Mouse (Mus musculus): ENCODE data around the gene Ankrd28. TPM values are rescaled to one million over a fixed set of nuclear protein-coding genes. Genes with fewer than 3 reads are reported as not detected.
"Not testable (repeated sequence)": the region's sequence is repeated elsewhere in the genome, so short reads cannot be mapped to it uniquely, and the experiment has no call there.

The Ankrd28 gene
- total RNA-seq, 2 experiments from 2014 or later = 47.8 to 51.3 TPM

DNA sequence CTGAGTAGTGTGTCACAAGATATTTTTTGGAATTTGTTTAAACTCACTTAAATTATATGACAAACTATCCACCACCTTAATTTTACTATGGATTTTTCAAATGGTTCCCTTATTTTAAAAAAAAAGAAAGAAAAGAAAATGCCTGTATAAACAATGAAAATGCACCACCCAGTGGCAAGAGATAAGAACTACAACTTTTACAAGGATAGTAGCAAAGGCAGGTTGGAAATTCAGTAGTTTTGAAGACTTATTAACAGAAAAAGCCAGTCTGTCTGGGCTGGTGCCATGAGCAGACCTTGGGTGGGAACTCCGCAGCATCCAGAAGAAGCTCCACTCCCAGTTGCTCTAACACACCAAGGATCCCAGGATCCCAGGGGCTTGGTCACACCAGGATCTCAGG is 39.7 kb downstream of the Ankrd28 start:
- no peak overlapping the region for H3K4me3 ChIP-seq
- TF ChIP-seq CTCF (IDR thresholded peaks at IDR 0.05) = peak; percentile 71
- no peak overlapping the region for H3K27ac ChIP-seq
- intact Hi-C loops (cut with DNase I) = loop anchor here (1.0 kb wide), 1 partner anchor 133 kb away; no protein-coding TSS in a partner anchor
- no peak for DNase-seq (ENCODE audit: extremely low spot score in 1 of 2, low spot score in 2 of 2)

DNA sequence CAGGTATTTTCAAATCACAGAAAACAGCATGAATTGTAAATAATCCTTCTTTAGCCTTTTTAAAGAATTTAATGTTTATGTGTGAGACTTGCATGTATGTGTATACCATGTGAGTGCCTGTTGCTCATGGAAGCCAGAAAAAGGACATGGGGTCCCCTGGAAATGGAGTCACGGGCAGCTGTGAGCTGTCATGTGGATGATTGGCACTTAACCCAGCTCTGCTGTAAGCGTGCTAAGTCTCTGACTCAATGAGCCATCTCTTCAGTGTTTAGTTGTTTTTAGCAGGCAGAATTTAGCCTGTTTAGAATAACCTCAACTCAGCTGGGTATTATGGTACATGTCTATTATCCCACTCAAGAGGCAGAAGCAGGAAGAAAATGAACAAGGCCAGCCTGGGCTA is 43.5 kb downstream of the Ankrd28 start:
- Histone ChIP-seq H3K27ac (no peak overlapping the region), H3K4me3 (no peak overlapping the region)
- no peak for DNase-seq (ENCODE audit: extremely low spot score in 1 of 2, low spot score in 2 of 2)
- TF ChIP-seq CTCF (IDR thresholded peaks at IDR 0.05) = no peak
- intact Hi-C loops (cut with DNase I) = no loop called here

DNA sequence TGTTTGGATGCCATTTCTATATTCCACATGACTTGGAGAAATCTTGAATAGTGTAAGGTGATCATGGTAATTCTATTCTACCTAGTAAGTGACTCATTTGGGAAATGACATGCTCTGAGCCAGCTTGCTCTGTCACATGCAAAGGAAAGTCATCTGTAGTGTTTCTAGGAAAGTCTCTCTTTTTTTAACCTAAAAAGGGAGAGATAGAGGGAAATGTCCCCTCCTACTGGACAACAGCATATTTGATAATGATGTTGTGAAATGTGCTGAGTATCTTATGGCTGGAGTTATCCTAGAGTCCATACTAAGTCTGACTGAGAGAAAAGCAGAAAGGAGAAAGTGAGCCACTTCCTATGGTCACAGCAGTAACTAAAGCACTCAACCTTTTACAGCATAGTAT is 44.8 kb downstream of the Ankrd28 start:
- H3K4me3 ChIP-seq = no peak overlapping the region
- no peak for DNase-seq (ENCODE audit: extremely low spot score in 1 of 2, low spot score in 2 of 2)
- no peak overlapping the region for H3K27ac ChIP-seq
- TF ChIP-seq CTCF (IDR thresholded peaks at IDR 0.05) = peak; percentile 23
- intact Hi-C loops (cut with DNase I) = no loop called here

DNA sequence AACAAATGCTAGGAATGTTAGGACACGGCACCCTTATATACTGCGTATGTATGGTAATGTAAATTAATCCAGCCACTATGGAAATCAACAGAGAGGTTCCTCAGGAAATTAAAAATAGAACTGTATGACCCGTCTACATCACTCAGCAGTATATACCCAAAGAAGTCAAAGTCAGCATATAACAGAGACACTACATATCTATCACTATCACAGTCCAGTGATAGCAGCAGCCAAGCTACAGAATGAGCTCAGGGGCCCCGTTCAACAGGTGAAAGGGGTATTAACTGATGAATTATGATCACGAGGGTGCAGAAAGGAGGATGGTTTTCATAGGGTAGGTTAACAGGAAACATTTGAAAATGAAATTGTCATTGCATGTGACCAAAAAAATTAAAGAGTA is 45.5 kb downstream of the Ankrd28 start:
- Histone ChIP-seq H3K4me3 (no peak overlapping the region), H3K27ac (no peak overlapping the region)
- TF ChIP-seq CTCF (IDR thresholded peaks at IDR 0.05) = no peak
- DNase-seq (ENCODE audit: extremely low spot score in 1 of 2, low spot score in 2 of 2) = no peak
- intact Hi-C loops (cut with DNase I) = no loop called here

DNA sequence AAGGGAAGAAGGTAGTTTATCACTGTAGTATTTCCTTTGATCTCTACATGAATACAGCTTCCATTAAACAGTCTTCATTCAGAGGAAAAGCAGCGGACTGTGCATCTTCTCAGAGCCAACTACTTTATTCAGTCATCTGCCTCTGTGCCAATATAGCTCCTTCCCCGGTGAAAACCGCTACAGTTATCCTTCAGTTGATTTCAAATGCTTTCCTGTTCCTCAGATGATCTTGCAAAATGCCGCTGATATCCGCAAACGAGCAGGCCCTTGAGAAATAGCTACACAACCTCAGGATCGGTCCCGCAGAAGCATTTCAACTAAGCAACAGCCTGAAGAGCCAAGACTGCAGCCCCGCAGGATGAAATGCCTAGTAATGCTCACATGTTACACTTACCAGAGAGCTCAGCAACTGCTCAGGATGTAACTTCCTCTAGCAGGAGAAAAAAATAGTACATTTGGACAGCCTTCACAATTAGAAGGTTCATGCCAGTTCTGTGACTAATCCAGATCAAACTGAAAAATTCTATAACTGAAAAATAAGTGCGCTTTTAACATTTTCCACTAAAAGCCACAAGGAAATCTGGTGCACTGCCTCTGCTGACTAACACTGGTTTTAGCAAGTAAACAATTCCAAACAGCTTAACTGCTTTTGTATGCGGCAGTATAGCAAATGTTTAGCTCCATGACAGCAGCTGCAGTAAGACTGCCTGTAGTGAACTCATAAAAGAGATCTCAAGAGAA is 49.0 kb downstream of the Ankrd28 start:
- peak; percentile 40 to 43 for DNase-seq (ENCODE audit: extremely low spot score in 1 of 2, low spot score in 2 of 2)
- TF ChIP-seq CTCF (IDR thresholded peaks at IDR 0.05) = no peak; the same call in 1 of the 2 replicates
- H3K27ac ChIP-seq = peak overlapping the region; percentile 95
- intact Hi-C loops (cut with DNase I) = loop anchor here (2.0 kb wide), 1 partner anchor 119 kb away; no protein-coding TSS in a partner anchor
- peak overlapping the region; percentile 50 for H3K4me3 ChIP-seq

DNA sequence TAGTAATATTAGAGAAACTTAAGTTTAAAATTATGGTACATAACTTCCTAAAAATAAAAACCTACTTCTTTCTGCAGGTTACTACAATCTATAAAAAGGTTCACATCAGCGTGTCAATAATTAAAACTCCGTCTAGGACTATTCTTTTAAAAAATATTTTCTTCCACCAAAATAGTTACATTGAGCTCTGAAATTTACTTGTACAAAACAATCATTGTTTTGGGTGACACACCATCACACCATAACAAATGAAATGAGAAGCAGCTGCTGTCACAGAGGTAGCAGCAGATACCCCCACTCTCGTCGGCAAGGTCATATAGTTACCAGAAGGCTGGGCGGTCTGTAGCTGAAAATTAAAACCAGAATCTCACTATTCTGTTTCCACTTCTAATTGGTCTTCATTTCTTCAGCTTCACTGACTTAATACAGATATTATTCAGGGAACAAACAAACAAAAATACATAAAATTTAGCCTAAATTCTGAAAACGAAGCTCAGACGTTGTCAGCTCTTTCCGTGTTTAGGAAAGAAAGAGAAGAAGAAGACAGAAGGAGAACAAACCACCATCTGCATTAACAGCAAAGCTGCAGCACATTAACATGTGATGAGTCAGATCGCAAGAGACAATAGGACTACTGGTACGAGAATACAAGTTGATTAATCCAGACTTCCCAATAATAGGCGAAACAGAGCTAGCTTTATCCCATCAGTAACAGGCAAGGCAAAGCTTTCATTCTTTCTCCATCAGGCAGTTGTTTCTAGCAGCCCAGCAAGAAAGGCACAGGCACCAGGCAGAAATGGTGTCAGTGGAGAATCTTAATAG is 49.8 kb downstream of the Ankrd28 start:
- Histone ChIP-seq H3K4me3 (peak overlapping the region; percentile 50), H3K27ac (peak overlapping the region; percentile 95)
- DNase-seq (ENCODE audit: extremely low spot score in 1 of 2, low spot score in 2 of 2) = no peak
- intact Hi-C loops (cut with DNase I) = loop anchor here (2.0 kb wide), 1 partner anchor 118 kb away; no protein-coding TSS in a partner anchor
- TF ChIP-seq CTCF (IDR thresholded peaks at IDR 0.05) = no peak

DNA sequence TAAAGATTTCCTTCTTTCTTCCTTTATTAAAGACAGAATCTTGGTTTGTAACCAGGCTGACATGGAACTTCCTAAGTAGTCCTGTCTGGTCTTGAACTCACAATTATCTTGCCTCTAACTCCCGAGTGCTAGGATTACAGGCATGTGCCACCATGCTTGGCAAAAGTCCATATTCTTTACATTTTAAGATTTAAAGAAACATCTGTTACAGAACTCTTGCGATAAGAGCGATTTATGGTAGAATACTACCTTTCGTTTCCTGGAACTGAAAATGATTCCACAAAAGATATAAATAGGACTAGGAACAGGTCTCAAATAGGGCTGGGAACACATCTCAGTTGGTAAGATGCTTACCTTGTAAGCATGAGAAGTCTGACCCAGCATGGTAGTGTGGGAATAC is 56.9 kb downstream of the Ankrd28 start:
- TF ChIP-seq CTCF (IDR thresholded peaks at IDR 0.05) = no peak
- intact Hi-C loops (cut with DNase I) = no loop called here
- no peak for DNase-seq (ENCODE audit: extremely low spot score in 1 of 2, low spot score in 2 of 2)
- Histone ChIP-seq H3K27ac (no peak overlapping the region), H3K4me3 (no peak overlapping the region)

DNA sequence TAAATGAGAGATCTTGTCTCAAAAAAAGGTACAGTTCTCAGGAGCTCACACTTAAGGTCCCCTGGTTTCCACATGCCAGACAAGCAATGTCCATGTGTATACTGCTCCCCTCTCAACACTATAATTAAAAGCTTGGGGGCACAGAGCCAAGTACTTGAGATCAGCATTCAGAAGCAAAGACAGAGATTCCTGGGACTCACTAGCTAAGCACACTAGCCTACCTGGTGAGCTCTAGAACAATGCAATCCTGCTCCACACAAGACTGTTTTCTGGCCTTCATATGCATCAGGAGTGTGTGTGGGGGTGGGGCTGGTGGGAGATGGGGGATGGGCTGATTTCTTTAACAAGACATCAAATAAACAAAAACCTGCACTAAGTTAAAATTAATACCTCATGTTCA is 58.2 kb downstream of the Ankrd28 start:
- H3K4me3 ChIP-seq = no peak overlapping the region
- no peak overlapping the region for H3K27ac ChIP-seq
- no peak for DNase-seq (ENCODE audit: extremely low spot score in 1 of 2, low spot score in 2 of 2)
- no peak for TF ChIP-seq CTCF (IDR thresholded peaks at IDR 0.05)
- intact Hi-C loops (cut with DNase I) = no loop called here

DNA sequence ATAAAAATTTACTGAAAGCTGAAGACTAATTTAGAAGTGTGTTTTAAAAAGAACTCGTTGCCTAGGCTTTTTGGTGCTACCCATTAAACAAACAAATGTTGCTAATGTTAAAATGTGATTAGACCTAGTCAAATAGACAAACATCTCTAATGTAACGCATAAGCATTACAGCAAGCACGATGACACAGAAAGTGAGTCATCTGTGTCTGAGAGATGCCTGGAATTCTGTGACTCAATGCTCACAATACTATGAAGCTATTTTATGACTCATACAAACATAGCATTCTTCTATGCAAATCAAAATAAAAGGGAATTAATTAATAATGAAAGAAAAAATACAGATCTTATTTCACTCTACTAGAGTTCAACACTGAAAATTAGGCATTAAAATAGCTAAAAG is 61.9 kb downstream of the Ankrd28 start:
- intact Hi-C loops (cut with DNase I) = no loop called here
- Histone ChIP-seq H3K27ac (peak overlapping the region; percentile 2; the same call in 1 of the 2 replicates), H3K4me3 (no peak overlapping the region)
- no peak for DNase-seq (ENCODE audit: extremely low spot score in 1 of 2, low spot score in 2 of 2)
- TF ChIP-seq CTCF (IDR thresholded peaks at IDR 0.05) = no peak

DNA sequence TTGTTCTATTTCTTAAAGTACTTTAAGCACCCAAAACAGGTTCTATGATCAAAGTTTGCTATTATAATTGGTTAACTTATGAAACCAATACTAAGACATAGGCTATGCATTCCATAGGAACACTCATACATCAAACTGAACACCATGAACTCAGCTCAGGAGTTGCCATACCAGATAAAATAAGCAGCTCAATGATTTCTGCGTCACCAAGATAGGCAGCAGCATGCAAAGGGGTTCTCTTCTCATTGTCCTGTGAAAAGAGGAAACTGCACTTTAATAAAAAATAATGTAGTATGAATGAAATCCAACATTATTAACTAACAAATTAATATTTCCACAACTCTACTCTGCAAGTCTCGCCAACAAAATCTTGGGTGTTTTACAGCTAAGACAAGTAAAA is 66.4 kb downstream of the Ankrd28 start:
- Histone ChIP-seq H3K4me3 (no peak overlapping the region), H3K27ac (no peak overlapping the region)
- no peak for DNase-seq (ENCODE audit: extremely low spot score in 1 of 2, low spot score in 2 of 2)
- TF ChIP-seq CTCF (IDR thresholded peaks at IDR 0.05) = no peak
- intact Hi-C loops (cut with DNase I) = no loop called here

DNA sequence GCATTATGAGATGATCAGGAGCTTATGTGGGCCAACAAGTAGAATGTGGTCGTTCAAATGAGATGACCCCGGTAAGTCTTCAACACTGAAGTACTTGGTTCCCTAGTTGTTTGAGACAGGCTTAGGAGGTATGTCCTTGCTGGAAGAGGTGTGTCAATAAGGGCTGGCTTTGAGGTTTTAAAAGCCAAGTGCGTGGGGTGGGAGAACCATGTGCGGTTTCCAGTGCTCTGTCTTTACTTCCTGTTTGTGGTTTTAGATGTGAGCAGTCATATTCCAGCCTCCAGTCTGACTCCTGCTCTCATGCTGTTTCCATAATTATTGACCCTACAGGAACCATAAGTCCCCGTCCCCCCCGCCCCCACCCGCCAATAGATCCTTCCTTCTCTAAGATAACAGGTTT is 68.7 kb downstream of the Ankrd28 start:
- Histone ChIP-seq H3K27ac (no peak overlapping the region), H3K4me3 (no peak overlapping the region)
- no peak for DNase-seq (ENCODE audit: extremely low spot score in 1 of 2, low spot score in 2 of 2)
- intact Hi-C loops (cut with DNase I) = no loop called here
- no peak for TF ChIP-seq CTCF (IDR thresholded peaks at IDR 0.05)

DNA sequence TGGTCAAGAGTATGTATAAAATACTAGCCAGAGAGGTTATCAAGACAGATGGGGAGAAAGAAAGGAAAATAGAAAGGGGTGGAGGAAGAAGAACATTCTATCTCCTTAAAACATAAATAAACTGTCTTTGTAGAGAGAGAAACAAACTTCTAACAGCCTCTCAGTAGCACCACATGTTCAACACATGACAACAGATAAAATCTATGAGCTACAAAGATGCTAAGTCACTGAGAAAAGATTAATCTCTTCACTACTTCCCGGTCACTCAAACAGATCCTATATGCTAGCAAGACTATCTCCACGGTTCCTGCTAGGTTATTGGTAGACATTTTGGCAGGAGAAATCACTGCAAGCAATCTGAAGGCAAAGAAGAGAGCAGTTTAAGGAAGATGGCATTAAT is 71.3 kb downstream of the Ankrd28 start:
- Histone ChIP-seq H3K4me3 (no peak overlapping the region), H3K27ac (no peak overlapping the region)
- intact Hi-C loops (cut with DNase I) = no loop called here
- TF ChIP-seq CTCF (IDR thresholded peaks at IDR 0.05) = no peak
- no peak for DNase-seq (ENCODE audit: extremely low spot score in 1 of 2, low spot score in 2 of 2)

DNA sequence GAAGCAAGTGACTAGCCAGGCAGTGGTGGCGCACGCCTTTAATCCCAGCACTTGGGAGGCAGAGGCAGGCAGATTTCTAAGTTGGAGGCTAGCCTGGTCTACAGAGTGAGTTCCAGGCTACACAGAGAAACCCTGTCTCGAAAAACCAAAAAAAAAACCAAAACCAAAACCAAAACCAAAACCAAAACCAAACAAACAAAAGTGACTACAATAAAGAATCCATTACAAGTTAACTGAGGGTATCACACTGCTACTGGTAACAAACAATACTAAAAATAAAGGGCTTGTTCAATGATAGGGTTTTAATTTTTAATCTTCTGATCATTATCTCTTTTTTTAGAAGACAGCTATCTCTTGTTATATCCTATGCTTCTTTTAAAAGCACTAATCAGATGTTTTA is 72.0 kb downstream of the Ankrd28 start:
- H3K4me3 ChIP-seq; intact Hi-C loops (cut with DNase I); DNase-seq (ENCODE audit: extremely low spot score in 1 of 2, low spot score in 2 of 2); H3K27ac ChIP-seq: not testable (repeated sequence)
